Mouse (Mus musculus): Measurements from ENCODE around the gene Ankrd2. TPM values are rescaled to one million over a fixed set of nuclear protein-coding genes. Genes with fewer than 3 reads are reported as not detected.

Gene Ankrd2
- polyA plus RNA-seq, 1 experiment from 2014 or later, result 0.30 TPM

- Histone ChIP-seq H3K36me3 (ENCODE audit: control insufficient read depth, insufficient read depth, low read length) (no peaks in the 10 kb centered on the region), H3K9me3 (ENCODE audit: control insufficient read depth, low read depth, low read length) (no peaks in the 10 kb centered on the region), H3K4me2 (replicated peaks; ENCODE audit: low read depth, low read length) (no peak within 1 kb of the TSS), H3K27me3 (ENCODE audit: control insufficient read depth, insufficient read depth, low read length) (no peaks in the 10 kb centered on the region), H3K4me3 (ENCODE audit: low read depth, low read length) (no peak within 1 kb of the TSS), H3K4me1 (ENCODE audit: control insufficient read depth, insufficient read depth, low read length) (no peaks in the 10 kb centered on the region), H3K27ac (ENCODE audit: low read length) (no peak within 1 kb of the TSS), H3K9ac (replicated peaks; ENCODE audit: low read depth, low read length) (no peak within 1 kb of the TSS)
- no peak for ATAC-seq (ENCODE audit: insufficient number of reproducible peaks, insufficient read depth, low FRiP score, low read depth)
- WGBS, result 68% methylated on average over 4 of the region's 4 CpGs
These were observed 16.1 kb downstream of the Ankrd2 start, which contains the start of gene 4933411K16Rik for GRCm38 (mm10) chr19:42051948-42052347. Gene 4933411K16Rik, plus strand, starts transcription at chr19:42052248.

- Histone ChIP-seq H3K27ac (ENCODE audit: low read length) (no peak overlapping the region), H3K9me3 (ENCODE audit: control insufficient read depth, low read depth, low read length) (no peaks in the 10 kb centered on the region), H3K4me2 (replicated peaks; ENCODE audit: low read depth, low read length) (no peak overlapping the region), H3K27me3 (ENCODE audit: control insufficient read depth, insufficient read depth, low read length) (no peaks in the 10 kb centered on the region), H3K9ac (replicated peaks; ENCODE audit: low read depth, low read length) (no peak overlapping the region), H3K36me3 (ENCODE audit: control insufficient read depth, insufficient read depth, low read length) (no peaks in the 10 kb centered on the region), H3K4me1 (ENCODE audit: control insufficient read depth, insufficient read depth, low read length) (no peaks in the 10 kb centered on the region), H3K4me3 (ENCODE audit: low read depth, low read length) (no peak overlapping the region)
- 73% methylated on average over 6 of the region's 6 CpGs for WGBS
- no peak for ATAC-seq (ENCODE audit: insufficient number of reproducible peaks, insufficient read depth, low FRiP score, low read depth)
These were observed 18.5 kb downstream of the Ankrd2 start for GRCm38 (mm10) chr19:42054255-42054654.

- 85% methylated on average over 2 of the region's 2 CpGs for WGBS
- no peaks in the 10 kb centered on the region for H3K36me3 ChIP-seq (ENCODE audit: control insufficient read depth, insufficient read depth, low read length)
- H3K9me3 ChIP-seq (ENCODE audit: control insufficient read depth, low read depth, low read length), result no peaks in the 10 kb centered on the region
- no peak for ATAC-seq (ENCODE audit: insufficient number of reproducible peaks, insufficient read depth, low FRiP score, low read depth)
- H3K27ac ChIP-seq (ENCODE audit: low read length), result no peak overlapping the region
- no peak overlapping the region for H3K9ac ChIP-seq (replicated peaks; ENCODE audit: low read depth, low read length)
- H3K4me1 ChIP-seq (ENCODE audit: control insufficient read depth, insufficient read depth, low read length), result no peaks in the 10 kb centered on the region
- H3K4me3 ChIP-seq (ENCODE audit: low read depth, low read length), result no peak overlapping the region
- no peaks in the 10 kb centered on the region for H3K27me3 ChIP-seq (ENCODE audit: control insufficient read depth, insufficient read depth, low read length)
- H3K4me2 ChIP-seq (replicated peaks; ENCODE audit: low read depth, low read length), result no peak overlapping the region
These were observed 20.1 kb downstream of the Ankrd2 start for GRCm38 (mm10) chr19:42055881-42056280.

GRCm38 (mm10) chr19:42056719-42057409 lies 21.1 kb downstream of the Ankrd2 start:
- Histone ChIP-seq H3K4me1 (ENCODE audit: control insufficient read depth, insufficient read depth, low read length) (no peaks in the 10 kb centered on the region), H3K27me3 (ENCODE audit: control insufficient read depth, insufficient read depth, low read length) (no peaks in the 10 kb centered on the region), H3K9ac (replicated peaks; ENCODE audit: low read depth, low read length) (no peak overlapping the region), H3K36me3 (ENCODE audit: control insufficient read depth, insufficient read depth, low read length) (no peaks in the 10 kb centered on the region), H3K27ac (ENCODE audit: low read length) (no peak overlapping the region), H3K9me3 (ENCODE audit: control insufficient read depth, low read depth, low read length) (no peaks in the 10 kb centered on the region), H3K4me2 (replicated peaks; ENCODE audit: low read depth, low read length) (no peak overlapping the region), H3K4me3 (ENCODE audit: low read depth, low read length) (no peak overlapping the region)
- WGBS, result 79% methylated on average over 6 of the region's 6 CpGs
- no peak for ATAC-seq (ENCODE audit: insufficient number of reproducible peaks, insufficient read depth, low FRiP score, low read depth)

GRCm38 (mm10) chr19:42058426-42058825 lies 22.6 kb downstream of the Ankrd2 start:
- WGBS, result 62% methylated on average over 7 of the region's 7 CpGs
- Histone ChIP-seq H3K9me3 (ENCODE audit: control insufficient read depth, low read depth, low read length) (no peaks in the 10 kb centered on the region), H3K4me3 (ENCODE audit: low read depth, low read length) (no peak overlapping the region), H3K27me3 (ENCODE audit: control insufficient read depth, insufficient read depth, low read length) (no peaks in the 10 kb centered on the region), H3K4me2 (replicated peaks; ENCODE audit: low read depth, low read length) (no peak overlapping the region), H3K4me1 (ENCODE audit: control insufficient read depth, insufficient read depth, low read length) (no peaks in the 10 kb centered on the region), H3K9ac (replicated peaks; ENCODE audit: low read depth, low read length) (no peak overlapping the region), H3K36me3 (ENCODE audit: control insufficient read depth, insufficient read depth, low read length) (no peaks in the 10 kb centered on the region), H3K27ac (ENCODE audit: low read length) (no peak overlapping the region)
- no peak for ATAC-seq (ENCODE audit: insufficient number of reproducible peaks, insufficient read depth, low FRiP score, low read depth)

- no peak overlapping the region for H3K27ac ChIP-seq (ENCODE audit: low read length)
- ATAC-seq (ENCODE audit: insufficient number of reproducible peaks, insufficient read depth, low FRiP score, low read depth), result no peak
These were observed 25.6 kb downstream of the Ankrd2 start for GRCm38 (mm10) chr19:42061443-42061842.

GRCm38 (mm10) chr19:42068441-42069240 lies 32.8 kb downstream of the Ankrd2 start:
- Histone ChIP-seq H3K4me2 (replicated peaks; ENCODE audit: low read depth, low read length) (no peak overlapping the region), H3K4me1 (ENCODE audit: control insufficient read depth, insufficient read depth, low read length) (no peaks in the 10 kb centered on the region), H3K9me3 (ENCODE audit: control insufficient read depth, low read depth, low read length) (no peaks in the 10 kb centered on the region), H3K4me3 (ENCODE audit: low read depth, low read length) (no peak overlapping the region), H3K9ac (replicated peaks; ENCODE audit: low read depth, low read length) (no peak overlapping the region), H3K27me3 (ENCODE audit: control insufficient read depth, insufficient read depth, low read length) (no peaks in the 10 kb centered on the region), H3K36me3 (ENCODE audit: control insufficient read depth, insufficient read depth, low read length) (no peaks in the 10 kb centered on the region), H3K27ac (ENCODE audit: low read length) (no peak overlapping the region)
- WGBS, result 79% methylated on average over 11 of the region's 11 CpGs
- ATAC-seq (ENCODE audit: insufficient number of reproducible peaks, insufficient read depth, low FRiP score, low read depth), result no peak

More at GRCm38 (mm10) chr19:42061443-42061842, 25.6 kb downstream of the Ankrd2 start:
- Histone ChIP-seq H3K27me3 (ENCODE audit: control insufficient read depth, insufficient read depth, low read length) (no peaks in the 10 kb centered on the region), H3K9me3 (ENCODE audit: control insufficient read depth, low read depth, low read length) (no peaks in the 10 kb centered on the region), H3K36me3 (ENCODE audit: control insufficient read depth, insufficient read depth, low read length) (no peaks in the 10 kb centered on the region), H3K4me3 (ENCODE audit: low read depth, low read length) (no peak overlapping the region), H3K4me1 (ENCODE audit: control insufficient read depth, insufficient read depth, low read length) (no peaks in the 10 kb centered on the region), H3K9ac (replicated peaks; ENCODE audit: low read depth, low read length) (no peak overlapping the region), H3K4me2 (replicated peaks; ENCODE audit: low read depth, low read length) (no peak overlapping the region)
- WGBS, result 93% methylated on average over 7 of the region's 7 CpGs

GRCm38 (mm10) chr19:42069241-42069525 lies 33.4 kb downstream of the Ankrd2 start:
- H3K4me3 ChIP-seq (ENCODE audit: low read depth, low read length), result no peak overlapping the region
- no peak overlapping the region for H3K27ac ChIP-seq (ENCODE audit: low read length)
- 52% methylated on average over 6 of the region's 6 CpGs for WGBS
- H3K4me2 ChIP-seq (replicated peaks; ENCODE audit: low read depth, low read length), result no peak overlapping the region
- H3K9me3 ChIP-seq (ENCODE audit: control insufficient read depth, low read depth, low read length), result no peaks in the 10 kb centered on the region
- no peaks in the 10 kb centered on the region for H3K27me3 ChIP-seq (ENCODE audit: control insufficient read depth, insufficient read depth, low read length)
- no peaks in the 10 kb centered on the region for H3K36me3 ChIP-seq (ENCODE audit: control insufficient read depth, insufficient read depth, low read length)
- no peak overlapping the region for H3K9ac ChIP-seq (replicated peaks; ENCODE audit: low read depth, low read length)
- H3K4me1 ChIP-seq (ENCODE audit: control insufficient read depth, insufficient read depth, low read length), result no peaks in the 10 kb centered on the region
- ATAC-seq (ENCODE audit: insufficient number of reproducible peaks, insufficient read depth, low FRiP score, low read depth), result no peak
